Mouse (Mus musculus) CH12.LX (cell line): ENCODE data around the gene Ap2b1. TPM values are rescaled to one million over a fixed set of nuclear protein-coding genes. Genes with fewer than 3 reads are reported as not detected.

Experiments used
- DNase-seq: peaks from one replicate; pipeline ENCODE4 v3.0.0-alpha.2; 2013; ENCODE audit errors: extremely low read depth
- H3K27ac ChIP-seq: 2 replicates; pipeline ENCODE4 v1.5.1; 2012; ENCODE audit warnings: low read depth, mild to moderate bottlenecking, control low read depth, moderate library complexity; ENCODE audit not compliant: insufficient read depth
- H3K27me3 ChIP-seq: replicated peaks from 2 replicates; pipeline ENCODE3; 2012; ENCODE audit warnings: inconsistent platforms
- H3K36me3 ChIP-seq, 2 experiments: replicated peaks in 1 of 2; 2 replicates each; pipeline versions ENCODE3 to v1.6.1; 2012; ENCODE audit warnings: inconsistent platforms in 1 of 2, low read length in 1 of 2, mild to moderate bottlenecking in 1 of 2, mixed read lengths in 1 of 2, moderate library complexity in 1 of 2; ENCODE audit not compliant: control insufficient read depth in 1 of 2, insufficient read depth in 1 of 2
- H3K4me1 ChIP-seq, 2 experiments: 2 replicates each; pipeline ENCODE4 v1.6.1; 2012; ENCODE audit warnings: inconsistent platforms in 1 of 2, moderate library complexity in 1 of 2; ENCODE audit not compliant: insufficient read depth in 2 of 2, control insufficient read depth in 1 of 2
- H3K4me2 ChIP-seq: 2 replicates; pipeline ENCODE4 v1.6.1; 2012; ENCODE audit warnings: low read depth, mild to moderate bottlenecking, control low read depth; ENCODE audit not compliant: poor library complexity, insufficient read depth, severe bottlenecking
- H3K4me3 ChIP-seq, 3 experiments: fragments of 150-350 bp in 1 of 3; sonication (generic) in 1 of 3; replicated peaks in 1 of 3; 2 replicates each; pipeline versions ENCODE3 to v1.5.1; 2011 to 2012; ENCODE audit warnings: low read depth in 2 of 3, low read length in 2 of 3, mild to moderate bottlenecking in 2 of 3, moderate library complexity in 2 of 3, control low read depth in 1 of 3, improper control_type of control experiment in 1 of 3, inconsistent platforms in 1 of 3, mixed read lengths in 1 of 3; ENCODE audit not compliant: poor library complexity in 1 of 3
- H3K79me2 ChIP-seq: replicated peaks from 2 replicates; pipeline ENCODE4 v1.6.1; 2012; ENCODE audit warnings: mild to moderate bottlenecking, moderate library complexity; ENCODE audit not compliant: control insufficient read depth, poor library complexity, insufficient read depth, severe bottlenecking; ENCODE audit errors: extremely low read depth
- H3K9ac ChIP-seq: 2 replicates; pipeline ENCODE4 v1.6.1; 2012; ENCODE audit warnings: low read depth, mild to moderate bottlenecking, control low read depth, moderate library complexity; ENCODE audit not compliant: insufficient read depth
- H3K9me3 ChIP-seq: replicated peaks from 2 replicates; pipeline ENCODE3; 2012; ENCODE audit warnings: low read length, inconsistent platforms, mixed read lengths
- BHLHE40 ChIP-seq: IDR thresholded peaks from 2 replicates; pipeline ENCODE4 v1.6.1; 2011; ENCODE audit warnings: mild to moderate bottlenecking, low read depth, low read length, improper control_type of control experiment
- CHD2 ChIP-seq: IDR thresholded peaks from 2 replicates; pipeline ENCODE4 v1.6.1; 2011; ENCODE audit warnings: low read length, improper control_type of control experiment
- CTCF ChIP-seq, 2 experiments: IDR thresholded peaks in 1 of 2; conservative IDR thresholded peaks in 1 of 2; 2 replicates each; pipeline ENCODE4 v1.5.1; 2011 to 2012; ENCODE audit warnings: low read depth in 2 of 2, low read length in 2 of 2, improper control_type of control experiment in 1 of 2, inconsistent platforms in 1 of 2, mild to moderate bottlenecking in 1 of 2, moderate library complexity in 1 of 2
- E2F4 ChIP-seq: IDR thresholded peaks from 2 replicates; pipeline ENCODE4 v1.6.1; 2011; ENCODE audit warnings: low read depth, low read length, improper control_type of control experiment; ENCODE audit not compliant: insufficient replicate concordance
- EP300 ChIP-seq: IDR thresholded peaks from 2 replicates; pipeline ENCODE4 v1.6.1; 2011; ENCODE audit warnings: low read length, improper control_type of control experiment
- ETS1 ChIP-seq: conservative IDR thresholded peaks from 2 replicates; pipeline ENCODE4 v1.6.1; 2012; ENCODE audit warnings: low read depth, mild to moderate bottlenecking, inconsistent platforms, low read length, improper control_type of control experiment, moderate library complexity
- GABPA ChIP-seq: IDR thresholded peaks from 2 replicates; pipeline ENCODE4 v1.6.1; 2012; ENCODE audit warnings: low read depth, low read length, improper control_type of control experiment, inconsistent platforms; ENCODE audit not compliant: insufficient replicate concordance
- HCFC1 ChIP-seq: IDR thresholded peaks from 2 replicates; pipeline ENCODE4 v1.6.1; 2012; ENCODE audit warnings: low read depth, mild to moderate bottlenecking, inconsistent platforms, low read length, improper control_type of control experiment
- IRF4 ChIP-seq: IDR thresholded peaks from 2 replicates; pipeline ENCODE4 v1.6.1; 2014; ENCODE audit warnings: low read depth, mild to moderate bottlenecking, inconsistent platforms, low read length, improper control_type of control experiment
- JUN ChIP-seq: IDR thresholded peaks from 2 replicates; pipeline ENCODE4 v1.6.1; 2011; ENCODE audit warnings: low read depth, mild to moderate bottlenecking, low read length, improper control_type of control experiment, moderate library complexity; ENCODE audit not compliant: insufficient read depth
- JUND ChIP-seq: conservative IDR thresholded peaks from 2 replicates; pipeline ENCODE4 v1.6.1; 2011; ENCODE audit warnings: low read depth, low read length, improper control_type of control experiment
- MAZ ChIP-seq: IDR thresholded peaks from 2 replicates; pipeline ENCODE4 v1.6.1; 2012; ENCODE audit warnings: low read depth, mild to moderate bottlenecking, inconsistent platforms, low read length, improper control_type of control experiment, moderate library complexity
- MEF2A ChIP-seq: IDR thresholded peaks from 2 replicates; pipeline ENCODE4 v1.6.1; 2014; ENCODE audit warnings: low read depth, mild to moderate bottlenecking, inconsistent platforms, low read length, improper control_type of control experiment, borderline replicate concordance
- MXI1 ChIP-seq: IDR thresholded peaks from 2 replicates; pipeline ENCODE4 v1.6.1; 2011; ENCODE audit warnings: mild to moderate bottlenecking, low read depth, low read length, improper control_type of control experiment
- NRF1 ChIP-seq: IDR thresholded peaks from 2 replicates; pipeline ENCODE4 v1.6.1; 2014; ENCODE audit warnings: low read depth, mild to moderate bottlenecking, inconsistent platforms, low read length, improper control_type of control experiment, moderate library complexity
- POLR2A ChIP-seq: IDR thresholded peaks from 2 replicates; pipeline ENCODE4 v1.6.1; 2011; ENCODE audit warnings: low read depth, mild to moderate bottlenecking, improper control_type of control experiment, low read length
- RAD21 ChIP-seq: IDR thresholded peaks from 2 replicates; pipeline ENCODE4 v1.6.1; 2011; ENCODE audit warnings: low read depth, mild to moderate bottlenecking, low read length, improper control_type of control experiment, moderate library complexity
- RCOR1 ChIP-seq: conservative IDR thresholded peaks from 2 replicates; pipeline ENCODE4 v1.6.1; 2012; ENCODE audit warnings: low read depth, mild to moderate bottlenecking, inconsistent platforms, low read length, improper control_type of control experiment
- SIN3A ChIP-seq: IDR thresholded peaks from 2 replicates; pipeline ENCODE4 v1.6.1; 2012; ENCODE audit warnings: low read length, improper control_type of control experiment, inconsistent platforms
- SMC3 ChIP-seq: IDR thresholded peaks from 2 replicates; pipeline ENCODE4 v1.6.1; 2011; ENCODE audit warnings: low read depth, low read length, improper control_type of control experiment
- TBP ChIP-seq: conservative IDR thresholded peaks from 2 replicates; pipeline ENCODE4 v1.6.1; 2011; ENCODE audit warnings: low read depth, low read length, improper control_type of control experiment
- ZC3H11A ChIP-seq: IDR thresholded peaks from 2 replicates; pipeline ENCODE4 v1.6.1; 2012; ENCODE audit warnings: low read depth, mild to moderate bottlenecking, inconsistent platforms, low read length, improper control_type of control experiment
- ZKSCAN1 ChIP-seq: IDR thresholded peaks from 2 replicates; pipeline ENCODE4 v1.6.1; 2012; ENCODE audit warnings: low read depth, inconsistent platforms, low read length, improper control_type of control experiment, borderline replicate concordance
- ZMIZ1 ChIP-seq: IDR thresholded peaks from 2 replicates; pipeline ENCODE4 v1.6.1; 2012; ENCODE audit warnings: low read depth, mild to moderate bottlenecking, inconsistent platforms, low read length, improper control_type of control experiment
- ZNF384 ChIP-seq: IDR thresholded peaks from 2 replicates; pipeline ENCODE4 v1.6.1; 2012; ENCODE audit warnings: low read depth, low read length, improper control_type of control experiment, inconsistent platforms
- dilution Hi-C: fragments of 300-500 bp; cut with MboI; formaldehyde crosslinking; loops from 2 replicates; pipeline ENCODE4 v1.14.3; 2020; ENCODE audit warnings: low sequenced_read_pairs; ENCODE audit not compliant: extremely low pct_unique_long_range_greater_than_20kb, extremely low pct_ligation_motif_present
- in situ Hi-C: fragments of 300-500 bp; cut with MboI; formaldehyde crosslinking; loops from 3 replicates; pipeline ENCODE4 v1.14.3; 2019; ENCODE audit warnings: low sequenced_read_pairs, low pct_ligation_motif_present, low pct_unique_long_range_greater_than_20kb, mixed read lengths
- polyA plus RNA-seq: library from polyadenylated mRNA; unstranded; fragments of >175 nt; gene quantifications from 2 replicates; pipeline ENCODE4 v1.2.1, GENCODE M21; 2012; ENCODE audit warnings: low read depth; ENCODE audit not compliant: insufficient read length
- total RNA-seq, 2 experiments: library from RNA; depleted of rRNA; stranded (reverse); fragments of 300-350 nt in 1 of 2; fragments of >200 nt in 1 of 2; gene quantifications; 2 replicates each; pipeline ENCODE4 v1.2.3; 2012 to 2014

The Ap2b1 gene
- total and polyA plus RNA-seq, 3 experiments = 58.3 to 78.8 (median 59.1) TPM

GRCm38 (mm10) chr11:83341716-83342245, 43.0 kb downstream of the Ap2b1 start:
- dilution Hi-C loops = no loop called here
- Histone ChIP-seq H3K4me3 (no peak overlapping the region), H3K4me2 (no peak overlapping the region), H3K27ac (no peak overlapping the region), H3K4me1 (no peaks in the 10 kb centered on the region), H3K9ac (no peak overlapping the region), H3K9me3 (no peaks in the 10 kb centered on the region), H3K36me3 (peaks cover 59 to 93% of the 10 kb centered on the region in 2 experiments), H3K27me3 (no peaks in the 10 kb centered on the region), H3K79me2 (no peaks in the 10 kb centered on the region)
- in situ Hi-C loops = no loop called here
- DNase-seq = no peak
- TF ChIP-seq ETS1 = no peak
- TF ChIP-seq JUN = no peak
- TF ChIP-seq MXI1 = no peak
- TF ChIP-seq SIN3A = no peak
- no peak for TF ChIP-seq BHLHE40

DNA sequence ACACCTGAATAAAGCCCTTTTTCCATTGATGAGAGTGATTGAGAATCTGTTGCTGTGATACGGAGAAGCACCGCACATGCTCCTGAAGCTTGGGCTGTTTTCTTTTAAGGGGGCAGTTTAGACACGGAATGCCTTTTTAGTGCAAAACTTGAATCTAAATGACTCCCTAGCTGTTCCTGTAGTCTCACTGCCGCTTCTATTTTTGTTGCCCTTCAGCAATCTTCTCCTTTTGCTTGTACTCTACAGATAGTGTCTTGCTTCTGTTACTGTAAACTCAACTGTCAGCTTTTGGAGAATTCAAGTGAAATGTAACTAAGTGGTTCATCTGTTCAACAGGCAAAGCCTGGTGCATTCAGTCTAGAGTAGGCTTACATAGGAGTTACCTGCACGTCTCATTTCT, 56.6 kb downstream of the Ap2b1 start:
- H3K4me2 ChIP-seq = no peak overlapping the region
- no peaks in the 10 kb centered on the region for H3K27me3 ChIP-seq
- dilution Hi-C loops = no loop called here
- H3K9ac ChIP-seq = no peak overlapping the region
- no peak overlapping the region for H3K27ac ChIP-seq
- DNase-seq = no peak
- no peaks in the 10 kb centered on the region for H3K9me3 ChIP-seq
- no peak overlapping the region for H3K4me3 ChIP-seq
- TF ChIP-seq JUN (no peak), MAZ (no peak), RCOR1 (no peak), GABPA (no peak), MXI1 (no peak), ZKSCAN1 (no peak), E2F4 (no peak), HCFC1 (no peak), ETS1 (no peak), POLR2A (no peak)
- peaks cover 0 to 7% of the 10 kb centered on the region in 2 experiments; a peak in 1 of 4 replicates for H3K4me1 ChIP-seq
- no peaks in the 10 kb centered on the region for H3K79me2 ChIP-seq
- in situ Hi-C loops = no loop called here
- peaks cover 45 to 81% of the 10 kb centered on the region in 2 experiments for H3K36me3 ChIP-seq

GRCm38 (mm10) chr11:83357421-83357820, 58.6 kb downstream of the Ap2b1 start:
- no peak overlapping the region for H3K4me2 ChIP-seq
- dilution Hi-C loops (no loop called here), in situ Hi-C loops (no loop called here)
- H3K4me3 ChIP-seq = no peak overlapping the region
- TF ChIP-seq CHD2 = no peak
- TF ChIP-seq IRF4 = no peak
- TF ChIP-seq ZC3H11A = peak; percentile 15; the same call in 1 of the 2 replicates
- no peak for TF ChIP-seq NRF1
- no peak for TF ChIP-seq MEF2A
- no peak for TF ChIP-seq ZNF384
- TF ChIP-seq CTCF (conservative IDR thresholded peaks at IDR 0.05 in 1 of 2, IDR thresholded peaks at IDR 0.05 in 1 of 2; ENCODE audit: low read depth in 2 of 2, low read length in 2 of 2) = peak in 1 of 2 experiments; percentile 88; a peak in 3 of 4 replicates
- TF ChIP-seq JUN = no peak
- TF ChIP-seq EP300 = no peak
- TF ChIP-seq ZMIZ1 = no peak
- peak; percentile 92 for TF ChIP-seq SMC3
- no peak for TF ChIP-seq POLR2A
- no peak for TF ChIP-seq TBP
- no peak for TF ChIP-seq SIN3A
- peak; percentile 78 for TF ChIP-seq RAD21
- no peak for TF ChIP-seq ZKSCAN1
- TF ChIP-seq JUND = no peak
- no peak for TF ChIP-seq RCOR1
- no peaks in the 10 kb centered on the region for H3K79me2 ChIP-seq
- H3K4me1 ChIP-seq = peaks cover 0 to 7% of the 10 kb centered on the region in 2 experiments; a peak in 1 of 4 replicates
- no peak overlapping the region for H3K9ac ChIP-seq
- peaks cover 32 to 76% of the 10 kb centered on the region in 2 experiments for H3K36me3 ChIP-seq
- H3K27ac ChIP-seq = no peak overlapping the region
- DNase-seq = peak; percentile 60
- H3K27me3 ChIP-seq = no peaks in the 10 kb centered on the region
- no peaks in the 10 kb centered on the region for H3K9me3 ChIP-seq
